Mouse (Mus musculus): ENCODE results near the gene Sptbn4. TPM values are rescaled to one million over a fixed set of nuclear protein-coding genes. Genes with fewer than 3 reads are reported as not detected.

The Sptbn4 gene
- total RNA-seq (2023), result not detected

DNA sequence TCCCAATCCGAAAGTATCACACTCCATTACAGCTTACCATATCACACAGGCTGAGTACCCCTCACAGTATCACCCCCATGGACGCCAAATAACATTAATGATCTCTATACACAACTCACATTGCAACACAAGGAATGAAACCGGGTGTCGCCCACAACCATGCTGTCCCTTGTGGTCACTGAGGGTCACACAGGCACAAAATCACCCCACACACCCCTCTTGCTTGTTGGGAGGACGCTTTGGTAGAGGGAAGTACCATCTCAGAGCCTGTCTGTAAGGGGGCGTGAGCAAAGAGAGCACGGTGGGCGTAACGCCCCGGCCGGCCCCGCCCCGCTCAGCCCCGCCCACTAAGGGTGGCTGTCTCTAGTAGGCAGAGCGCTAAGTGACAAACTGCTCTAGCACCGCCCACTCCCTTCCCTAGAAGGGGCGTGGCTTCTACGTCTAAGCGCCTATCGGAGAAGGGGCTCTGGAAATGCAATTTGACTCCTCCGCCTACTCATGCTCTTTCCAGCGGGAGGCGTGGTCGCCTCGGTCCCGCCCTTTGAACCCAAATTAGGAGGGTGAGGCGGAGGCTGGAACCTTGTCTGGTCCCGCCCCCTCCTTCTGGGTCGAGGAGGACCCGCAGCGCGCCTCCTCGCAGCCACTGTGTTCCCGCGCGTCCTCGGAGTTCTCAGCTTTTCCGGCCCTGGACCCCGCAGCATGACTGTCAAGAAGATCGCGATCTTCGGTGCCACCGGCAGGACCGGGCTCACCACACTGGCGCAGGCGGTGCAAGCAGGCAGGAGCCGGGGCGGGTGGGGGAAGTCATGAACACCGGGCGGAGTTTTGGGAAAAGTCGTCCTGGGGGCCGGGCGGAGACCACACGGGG lies at the start of gene Sptbn4, which contains the start of gene Blvrb:
Gene Sptbn4, minus strand, starts transcription at position 268 of the 868 bp plus-strand sequence.
Gene Blvrb, plus strand, starts transcription at position 560 of the 868 bp plus-strand sequence.

DNA sequence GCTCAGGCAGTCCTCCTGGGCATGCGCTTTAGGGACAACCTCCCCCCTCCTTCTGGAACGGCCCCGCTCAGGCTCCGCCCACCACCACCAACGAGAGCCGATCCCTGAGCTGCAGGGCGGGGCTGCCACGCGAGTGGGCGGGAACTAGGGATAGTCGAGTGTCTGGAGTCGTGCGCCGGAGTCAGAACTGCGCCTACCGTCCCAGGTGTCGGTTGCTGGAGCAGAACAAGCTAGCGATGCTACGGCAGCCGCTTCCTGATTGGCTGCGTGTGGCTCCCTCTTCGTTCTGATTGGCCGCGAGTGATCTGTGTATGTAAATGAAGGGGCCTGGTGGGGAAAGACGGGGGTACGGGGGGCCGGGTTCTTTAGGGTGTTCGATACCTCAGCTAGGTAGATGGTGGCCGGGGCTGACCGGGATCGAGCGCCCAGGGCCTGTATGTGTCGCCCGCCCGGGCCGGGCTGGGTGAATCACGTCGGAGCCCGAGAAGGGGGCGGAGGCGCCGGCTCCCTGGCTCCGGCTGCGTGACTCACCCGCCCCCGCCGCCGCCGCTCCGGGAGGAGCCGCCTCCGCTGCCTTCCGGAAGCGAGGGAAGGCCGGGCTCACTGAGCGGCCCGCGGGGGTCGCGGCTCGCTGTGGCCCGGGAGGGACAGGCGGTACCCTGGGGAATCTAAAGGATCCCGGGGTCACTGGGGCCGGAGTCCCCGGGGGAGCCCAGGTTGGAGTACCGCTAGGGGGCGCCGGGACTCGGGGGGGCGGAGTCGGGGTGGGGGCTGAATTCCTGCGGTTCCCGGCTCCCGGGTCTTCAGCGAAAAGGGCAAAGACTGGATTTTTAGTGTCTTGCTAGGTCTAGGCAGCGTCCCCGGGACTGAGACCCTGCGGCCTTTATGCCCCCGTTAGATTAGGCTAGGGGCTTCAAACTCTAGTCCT lies 39.5 kb upstream of the Sptbn4 start, which contains the start of gene Sertad1:
Gene Sertad1, plus strand, starts transcription at position 141 of the 928 bp plus-strand sequence.

DNA sequence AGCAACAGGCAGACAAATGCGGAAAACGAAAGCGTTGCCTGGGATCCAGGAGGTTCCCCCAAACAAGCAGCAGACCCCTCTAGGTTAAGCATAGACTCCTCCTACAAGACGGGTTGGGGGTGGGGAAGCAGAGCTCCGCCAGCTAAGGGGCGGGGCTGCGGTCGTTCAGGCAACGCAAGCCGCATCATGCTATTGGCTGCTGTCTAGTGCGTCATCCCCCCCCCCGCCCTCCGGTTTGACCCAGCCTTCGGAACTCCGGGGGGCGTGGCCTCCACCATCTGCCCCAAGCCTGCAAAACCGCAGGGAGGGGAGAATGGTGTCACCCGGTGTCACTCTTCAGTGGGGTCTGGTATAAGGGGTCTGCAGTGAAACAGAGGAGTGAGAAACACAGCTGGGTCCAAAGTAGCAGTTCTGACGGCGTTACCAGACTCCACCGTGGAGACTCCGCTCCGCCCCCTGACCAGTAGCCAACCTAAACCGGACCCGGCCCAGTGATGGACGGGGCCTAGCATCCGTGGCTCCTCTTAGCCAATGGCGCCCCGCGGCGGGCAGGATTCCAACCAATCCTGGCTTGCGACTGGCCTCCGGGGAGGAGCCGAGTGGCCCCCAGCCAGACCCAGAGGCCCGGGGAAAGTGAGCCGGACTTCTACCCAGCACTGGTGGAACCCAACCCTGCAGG lies 25.8 kb upstream of the Sptbn4 start, which contains the start of gene Sertad3:
Gene Sertad3, plus strand, starts transcription at position 613 of the 679 bp plus-strand sequence.

DNA sequence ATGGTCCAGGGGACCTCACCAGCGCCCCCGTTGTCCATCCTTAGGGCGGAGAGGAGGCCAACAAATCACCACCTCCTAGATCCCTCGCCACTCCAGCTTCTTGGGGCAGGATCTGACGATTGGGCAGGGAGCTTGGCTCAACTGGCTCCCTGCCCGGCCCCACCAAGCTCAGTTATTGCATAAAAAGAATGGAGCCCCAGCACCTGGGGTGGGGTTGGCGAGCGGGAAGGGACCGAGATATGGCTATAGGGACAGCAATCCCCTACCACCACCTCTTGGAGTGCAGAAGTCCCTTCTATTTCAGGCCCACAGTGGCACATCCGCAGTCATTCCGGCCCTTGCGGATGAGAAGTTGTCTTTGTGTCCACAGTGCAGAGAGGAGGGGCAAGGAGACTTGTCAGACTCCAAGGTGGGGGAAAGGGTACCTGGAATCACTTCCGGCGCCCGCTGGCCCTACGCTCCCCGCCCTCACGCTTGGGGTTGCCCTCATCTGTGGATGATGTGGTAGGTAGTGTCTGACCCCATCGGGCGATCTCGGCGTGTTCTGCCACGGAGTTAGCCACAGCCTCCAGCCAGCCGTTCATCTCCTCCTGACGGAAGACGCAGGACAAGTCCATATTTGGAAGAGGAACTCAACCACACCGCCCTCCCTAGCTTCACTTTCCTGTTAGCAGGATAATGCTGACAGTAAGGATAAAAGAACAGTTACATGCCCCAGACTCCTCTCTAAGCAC lies 90.5 kb downstream of the Sptbn4 start, which contains the start of gene Gm20479:
Gene Gm20479, minus strand, starts transcription at position 559 of the 734 bp plus-strand sequence.

DNA sequence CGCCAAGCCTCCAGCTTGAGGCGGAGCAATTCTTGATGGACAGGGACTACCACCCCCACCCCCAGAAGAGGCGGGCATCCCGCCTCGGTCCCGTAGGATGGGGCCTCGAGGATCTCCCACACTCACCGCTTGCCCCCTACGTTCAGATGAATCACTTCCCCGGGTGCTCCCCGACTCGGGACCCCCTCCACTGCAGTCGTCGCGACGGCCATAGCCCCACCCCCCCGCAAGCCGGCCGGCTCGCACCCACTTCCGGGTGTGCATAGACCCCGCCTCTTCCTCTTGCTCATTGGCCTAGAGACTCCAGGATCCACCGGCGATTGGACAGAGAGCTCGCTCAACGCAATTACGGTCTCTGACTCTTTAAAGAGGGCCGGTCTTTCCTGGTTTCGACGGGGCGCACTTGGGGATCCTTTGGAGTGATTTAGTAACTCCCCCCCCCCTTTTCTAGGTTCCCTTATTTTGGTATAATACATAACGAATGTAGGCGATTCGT lies 91.7 kb downstream of the Sptbn4 start, which contains the start of gene Shkbp1:
Gene Shkbp1, minus strand, starts transcription at position 275 of the 496 bp plus-strand sequence.

DNA sequence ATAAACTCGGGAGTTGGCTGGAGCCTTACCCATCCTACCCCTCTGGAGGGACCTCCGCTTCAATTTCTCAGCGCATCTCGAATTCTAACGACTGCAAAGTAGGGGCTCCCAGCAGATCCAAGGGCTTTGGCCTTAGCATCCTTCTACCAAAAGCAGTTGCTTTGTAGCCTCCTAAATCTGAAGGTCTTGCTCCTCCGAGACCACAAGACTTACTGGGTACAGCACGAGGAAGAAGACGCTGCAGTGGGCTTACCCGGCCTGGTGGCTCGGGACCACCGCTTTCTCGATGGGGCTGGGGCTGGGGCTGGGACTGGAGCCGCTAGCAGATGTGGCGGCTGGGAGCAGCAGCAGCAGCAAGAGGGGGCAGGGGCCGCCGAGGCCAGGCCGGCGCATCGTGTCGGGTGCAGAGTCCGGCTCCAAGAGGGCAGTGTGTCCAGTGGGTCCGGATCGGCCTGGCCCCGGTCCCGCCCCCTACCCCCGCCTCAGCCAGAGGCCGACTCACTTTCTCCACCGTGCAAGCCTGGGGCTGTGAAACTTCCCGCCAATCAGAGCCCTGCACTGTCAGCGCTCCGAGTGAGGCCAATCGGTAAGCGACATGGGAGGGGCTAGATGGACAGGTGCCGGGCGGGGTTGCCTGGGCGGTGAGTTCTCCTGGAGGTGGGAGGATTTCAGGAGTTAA lies 110.2 kb downstream of the Sptbn4 start, which contains the start of gene Ltbp4:
Gene Ltbp4, minus strand, starts transcription at position 518 of the 679 bp plus-strand sequence.

Other genes starting within 250 kb of the Sptbn4 start
- gene Itpkc, start 219.0 kb downstream of the Sptbn4 start, total RNA-seq (2023), result 12.1 TPM
- 15.3 TPM for gene Coq8b, start 214.7 kb downstream of the Sptbn4 start, total RNA-seq (2023)
- 2.7 TPM for gene Numbl, start 189.3 kb downstream of the Sptbn4 start, total RNA-seq (2023)
- gene Ltbp4, start 110.0 kb downstream of the Sptbn4 start, total RNA-seq (2023), result 1.1 TPM
- gene Shkbp1, start 91.7 kb downstream of the Sptbn4 start, total RNA-seq (2023), result 60.2 TPM
- gene Gm20479, start 90.3 kb downstream of the Sptbn4 start, total RNA-seq (2023), result 3.7 TPM
- gene Blvrb, start 292 bp upstream of the Sptbn4 start, total RNA-seq (2023), result 14.6 TPM
- 9.4 TPM for gene Sertad3, start 26.1 kb upstream of the Sptbn4 start, total RNA-seq (2023)
- gene Sertad1, start 39.2 kb upstream of the Sptbn4 start, total RNA-seq (2023), result 52.4 TPM
- gene Prx, start 51.6 kb upstream of the Sptbn4 start, total RNA-seq (2023), result 0.82 TPM
- gene Hipk4, start 75.6 kb upstream of the Sptbn4 start, total RNA-seq (2023), result not detected
- gene Pld3, start 105.5 kb upstream of the Sptbn4 start, total RNA-seq (2023), result 118 TPM
- gene 2310022A10Rik, start 105.5 kb upstream of the Sptbn4 start, total RNA-seq (2023), result 27.7 TPM
- gene Akt2, start 143.9 kb upstream of the Sptbn4 start, total RNA-seq (2023), result 145 TPM
- gene Ttc9b, start 206.2 kb upstream of the Sptbn4 start, total RNA-seq (2023), result not detected
- 10.8 TPM for gene Map3k10, start 226.9 kb upstream of the Sptbn4 start, total RNA-seq (2023)
- gene Zfp607b, start 241.7 kb upstream of the Sptbn4 start, total RNA-seq (2023), result 2.3 TPM